Mouse (Mus musculus): Measurements from ENCODE around the gene Nme8.

- TF ChIP-seq CTCF (IDR thresholded peaks at IDR 0.05; ENCODE audit: low read depth) (no peak), EP300 (IDR thresholded peaks at IDR 0.05; ENCODE audit: low read depth) (no peak)
Measured at GRCm38 (mm10) chr13:19618841-19619215, 78.8 kb downstream of the Nme8 start.

All from liver, postnatal 0 days (tissue).